In the genomic region with DNA sequence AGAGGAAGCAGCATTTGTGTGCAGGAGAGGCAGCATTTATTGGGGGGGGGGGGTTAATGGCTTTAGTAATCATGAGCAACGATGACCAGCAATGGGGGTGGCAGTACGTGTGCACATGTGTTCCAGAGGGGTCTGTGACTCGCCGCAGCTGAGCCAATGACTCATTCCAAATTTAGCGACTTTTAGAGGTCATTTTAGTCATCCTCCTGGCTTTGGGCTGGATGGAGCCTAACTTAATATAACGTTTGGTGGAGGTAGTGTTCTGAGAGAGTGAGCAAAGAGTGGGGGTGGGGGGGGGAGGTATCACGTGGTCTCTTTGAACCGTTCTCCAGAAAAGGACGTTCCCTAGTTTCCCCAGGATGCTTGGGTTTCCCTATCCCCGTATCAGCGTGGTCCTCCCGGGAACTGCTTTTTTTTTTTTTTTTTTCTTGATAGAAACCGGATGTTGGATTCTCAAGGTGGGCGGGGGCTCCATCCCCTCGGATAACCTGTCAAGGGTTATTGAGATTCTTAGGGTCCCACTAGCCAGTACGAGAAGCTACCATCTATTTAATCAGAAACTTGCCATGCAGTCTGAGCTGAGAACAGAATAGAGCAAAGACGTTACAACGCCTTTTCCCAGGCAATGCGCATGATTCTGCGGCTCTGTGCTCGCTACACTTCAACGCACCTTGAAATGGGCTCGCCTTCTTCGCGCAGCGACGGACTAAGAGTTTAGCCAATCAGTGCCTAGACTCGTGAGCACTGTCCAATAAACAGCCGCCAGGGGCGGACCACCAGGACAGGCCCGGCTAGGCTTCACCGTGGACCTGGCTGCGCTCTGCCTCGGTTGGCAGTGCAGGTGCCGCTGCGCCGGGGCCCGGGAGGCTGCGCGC, we compare ENCODE assay signal across 8 mouse cellular contexts. TPM values are rescaled to one million over a fixed set of nuclear protein-coding genes. Genes with fewer than 3 reads are reported as not detected.
DNase-seq lines count a peak whose midpoint lies in the region; ATAC-seq and TF ChIP-seq lines count a peak whose summit lies in the region.

A gene (plus strand): TSS at position 794 of the 875 bp plus-strand sequence.

- peak; percentile 95 to 97 for DNase-seq in adrenal gland, adult (ENCODE audit: inconsistent age in 2 of 2, low spot score in 1 of 2)
- peak; percentile 94 for DNase-seq in gastrocnemius, adult 2 months
- DNase-seq in hindbrain, embryonic 14.5 days (ENCODE audit: low spot score), result peak; percentile 95
- peak; percentile 95 to 97 for DNase-seq in layer of hippocampus, postnatal 10 days (ENCODE audit: low spot score in 2 of 2)
- peak; percentile 96 for DNase-seq in retina, embryonic 14.5 days (ENCODE audit: low spot score)
- peak; percentile 69 for DNase-seq in urinary bladder, postnatal 25 days (ENCODE audit: low spot score)

- H3K4me1 ChIP-seq in hindbrain, embryonic 14.5 days (replicated peaks; ENCODE audit: control insufficient read depth, insufficient read depth, low read length), result peaks cover 43% of the 10 kb centered on the region
- H3K4me1 ChIP-seq in lung, embryonic 16.5 days (replicated peaks; ENCODE audit: control insufficient read depth, insufficient read depth, low read length), result peaks cover 5% of the 10 kb centered on the region; the same call in 1 of the 2 replicates

- H3K4me2 ChIP-seq in hindbrain, embryonic 14.5 days (replicated peaks), result peak within 1 kb of the TSS; percentile 85
- H3K4me2 ChIP-seq in lung, embryonic 16.5 days (ENCODE audit: low read depth, low read length), result peak within 1 kb of the TSS; percentile 74

- peak within 1 kb of the TSS; percentile 36 for H3K27ac ChIP-seq in gastrocnemius, adult 2 months
- H3K27ac ChIP-seq in hindbrain, embryonic 14.5 days, result peak within 1 kb of the TSS; percentile 85
- H3K27ac ChIP-seq in lung, embryonic 16.5 days (ENCODE audit: low read length), result peak within 1 kb of the TSS; percentile 29; the same call in 1 of the 2 replicates

- peaks cover 13% of the 10 kb centered on the region; the same call in 1 of the 2 replicates for H3K27me3 ChIP-seq in hindbrain, embryonic 14.5 days (ENCODE audit: control insufficient read depth, insufficient read depth, low read length)
- peaks cover 32% of the 10 kb centered on the region for H3K27me3 ChIP-seq in lung, embryonic 16.5 days (ENCODE audit: control insufficient read depth, insufficient read depth, low read depth, low read length)

- no peaks in the 10 kb centered on the region for H3K9me3 ChIP-seq in hindbrain, embryonic 14.5 days (ENCODE audit: control insufficient read depth, low read length)
- no peaks in the 10 kb centered on the region for H3K9me3 ChIP-seq in lung, embryonic 16.5 days (ENCODE audit: control insufficient read depth, low read length)

- under 1% methylated on average over 40 of the region's 40 CpGs for WGBS in hindbrain, embryonic 14.5 days
- WGBS in lung, embryonic 16.5 days, result under 1% methylated on average over 38 of the region's 40 CpGs

- H3K4me3 ChIP-seq in gastrocnemius, adult 2 months, result peak within 1 kb of the TSS; percentile 84
- peak within 1 kb of the TSS; percentile 76 for H3K4me3 ChIP-seq in hindbrain, embryonic 14.5 days (replicated peaks; ENCODE audit: low read length)
- H3K4me3 ChIP-seq in lung, embryonic 16.5 days (ENCODE audit: low read length), result peak within 1 kb of the TSS; percentile 63

- no peak for TF ChIP-seq CTCF in gastrocnemius, adult 2 months (IDR thresholded peaks at IDR 0.05)

- no peaks in the 10 kb centered on the region for H3K36me3 ChIP-seq in hindbrain, embryonic 14.5 days (replicated peaks; ENCODE audit: control insufficient read depth, insufficient read depth)
- H3K36me3 ChIP-seq in lung, embryonic 16.5 days (ENCODE audit: control insufficient read depth, insufficient read depth, low read length), result no peaks in the 10 kb centered on the region

- ATAC-seq in common myeloid progenitor, adult 5-6 weeks (replicated peaks; ENCODE audit: low read depth, poor library complexity, severe bottlenecking), result peak; percentile 97
- ATAC-seq in hindbrain, embryonic 14.5 days (ENCODE audit: low FRiP score), result peak; percentile 99
- ATAC-seq in lung, embryonic 16.5 days (ENCODE audit: low read depth), result peak; percentile 99

- intact Hi-C loops in gastrocnemius, adult 2 months (cut with DNase I), result loop anchor here (5.0 kb wide), 1 partner anchor 106 kb away; no protein-coding TSS in a partner anchor

- peak within 1 kb of the TSS; percentile 72 for H3K9ac ChIP-seq in hindbrain, embryonic 14.5 days
- H3K9ac ChIP-seq in lung, embryonic 16.5 days (ENCODE audit: low read length), result peak within 1 kb of the TSS; percentile 56

RNA-seq across cellular contexts. Expression of the gene that starts here (rescaled TPM):
- total RNA-seq in common myeloid progenitor, adult 5-6 weeks (2017), result 0.18 and 0.63 TPM in 2 replicates
- total RNA-seq in gastrocnemius, adult 2 months (2021), result 1 to 10 TPM; 4.0 to 4.3 TPM
- 17.1 and 20.6 TPM in 2 replicates for polyA plus RNA-seq in hindbrain, embryonic 14.5 days (2014; fragmentation: Nextera tagmentation; extraction: Ambion mirVana)
- total RNA-seq in layer of hippocampus, postnatal 10 days (2021), result 10 to 100 TPM; 72.4 to 80.8 TPM
- 2.4 and 2.6 TPM in 2 replicates for polyA plus RNA-seq in lung, embryonic 16.5 days (2015; fragmentation: Nextera tagmentation; extraction: Ambion mirVana)

Comparison
In these comparisons a context has a peak if more than half of its experiments do, and no peak if none do; other contexts are left out.
1. Peak in every context shown above with its lines: DNase-seq, ATAC-seq, H3K4me3 ChIP-seq and H3K27ac ChIP-seq.
2. RNA of the gene that starts here (total RNA-seq): 72.4 to 80.8 TPM in layer of hippocampus, postnatal 10 days; 4.0 to 4.3 TPM in gastrocnemius, adult 2 months and 0.18 to 0.63 TPM in common myeloid progenitor, adult 5-6 weeks; every median in the first group is over 10 times any median in the second.
3. Peak in ATAC-seq in common myeloid progenitor, adult 5-6 weeks; RNA of the gene not detected or under 1 TPM.
4. H3K27ac ChIP-seq: peak in every context shown above with its lines; median percentile 85 in hindbrain, embryonic 14.5 days; 36 in gastrocnemius, adult 2 months; 29 in lung, embryonic 16.5 days.